Mouse (Mus musculus) limb, embryonic 13.5 days (tissue): ENCODE measurements around the gene Pbdc1. TPM values are rescaled to one million over a fixed set of nuclear protein-coding genes. Genes with fewer than 3 reads are reported as not detected.
"Not testable (repeated sequence)": the region's sequence is repeated elsewhere in the genome, so short reads cannot be mapped to it uniquely, and the experiment has no call there.

Experiments used
- ATAC-seq: fragments of 200-750 bp; cut with Nextera tagmentation; 2 replicates; pipeline ENCODE4 v1.8.0; 2017; ENCODE audit warnings: low read depth, moderate number of reproducible peaks, moderate TSS enrichment; ENCODE audit not compliant: low FRiP score
- H3K27ac ChIP-seq: fragments of 300-500 bp; sonication (generic); 2 replicates; pipeline ENCODE4 v1.5.1; 2015; ENCODE audit warnings: inconsistent platforms, mild to moderate bottlenecking, moderate library complexity
- H3K27me3 ChIP-seq: fragments of 300-500 bp; sonication (generic); 2 replicates; pipeline ENCODE4 v1.6.1; 2015; ENCODE audit warnings: mild to moderate bottlenecking, inconsistent platforms
- H3K36me3 ChIP-seq: fragments of 300-500 bp; sonication (generic); 2 replicates; pipeline ENCODE4 v1.6.1; 2015; ENCODE audit warnings: inconsistent platforms, mild to moderate bottlenecking, moderate library complexity
- H3K4me1 ChIP-seq: fragments of 300-500 bp; sonication (generic); 2 replicates; pipeline ENCODE4 v1.6.1; 2015; ENCODE audit warnings: inconsistent platforms
- H3K4me2 ChIP-seq: fragments of 300-500 bp; sonication (generic); replicated peaks from 2 replicates; pipeline ENCODE4 v1.6.1; 2015; ENCODE audit warnings: inconsistent platforms, mild to moderate bottlenecking, moderate library complexity
- H3K4me3 ChIP-seq: fragments of 300-500 bp; sonication (generic); 2 replicates; pipeline ENCODE4 v1.5.1; 2015; ENCODE audit warnings: moderate library complexity, mild to moderate bottlenecking, inconsistent platforms
- H3K9ac ChIP-seq: fragments of 300-500 bp; sonication (generic); 2 replicates; pipeline ENCODE4 v1.6.1; 2015; ENCODE audit warnings: mild to moderate bottlenecking, inconsistent platforms
- H3K9me3 ChIP-seq: fragments of 300-500 bp; sonication (generic); 2 replicates; pipeline ENCODE4 v1.6.1; 2016; ENCODE audit warnings: inconsistent platforms
- WGBS: fragments of 180-500 bp; shearing (Covaris S2); methylation state at CpG from one replicate; pipeline ENCODE4 v1.1.7; 2015; 5-methylcytosine and 5-hydroxymethylcytosine counted together
- polyA plus RNA-seq: library from polyadenylated mRNA; unstranded; fragments of >200 nt; fragmentation: Nextera tagmentation; extraction: Ambion mirVana; gene quantifications from 2 replicates; pipeline ENCODE4 v1.2.1, GENCODE M21; 2015

Pbdc1 gene
- 70.3 and 73.2 TPM in 2 replicates for polyA plus RNA-seq

DNA sequence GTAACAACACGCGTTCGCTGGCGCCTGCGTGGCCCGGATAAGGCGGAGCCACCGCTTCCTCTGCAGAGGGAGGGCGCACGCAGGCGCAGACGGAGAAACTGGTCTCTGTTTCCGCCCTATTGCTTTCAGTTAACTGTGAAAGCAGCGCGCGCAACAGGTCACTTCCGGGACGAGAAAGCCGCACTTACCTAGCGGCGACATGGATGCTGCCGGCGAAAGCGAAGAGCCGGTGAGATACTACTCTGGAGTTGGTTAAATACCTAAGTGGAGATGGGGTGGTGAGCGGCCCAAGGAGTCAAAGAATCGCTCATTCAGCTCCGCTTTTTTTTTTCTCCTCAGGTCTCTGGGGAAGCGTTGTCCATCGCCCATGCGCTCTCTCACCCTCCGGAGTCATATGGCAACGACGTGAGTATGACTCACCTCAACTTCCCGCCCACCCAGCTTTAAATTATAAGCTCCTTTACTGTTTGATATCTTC lies at the start of gene Pbdc1:
Gene Pbdc1 (plus strand): TSS at position 142 of the 478 bp plus-strand sequence.
- 3% methylated on average over 35 of the region's 35 CpGs for WGBS

DNA sequence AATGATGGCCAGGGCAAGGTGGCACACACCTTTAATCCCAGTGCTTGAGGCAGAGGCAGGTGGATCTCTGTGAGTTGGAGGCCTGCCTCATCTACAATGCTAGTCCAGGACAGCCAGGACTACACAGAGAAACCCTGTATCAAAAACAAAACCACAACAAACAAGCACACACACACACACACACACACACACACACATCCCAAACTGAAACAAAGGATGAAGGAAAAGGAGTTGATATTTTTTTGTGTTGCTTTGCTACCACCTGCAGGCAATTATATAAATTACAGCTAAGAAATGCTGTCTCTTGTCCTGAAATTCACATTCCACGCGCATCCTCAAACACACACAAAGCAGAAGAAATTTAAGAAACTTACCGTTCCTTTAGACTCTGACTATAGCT lies 41.9 kb upstream of the Pbdc1 start:
- Histone ChIP-seq H3K4me2 (no peak overlapping the region), H3K9ac (no peak overlapping the region), H3K4me3 (no peak overlapping the region), H3K36me3 (peaks cover 10% of the 10 kb centered on the region), H3K4me1 (no peaks in the 10 kb centered on the region), H3K27me3 (no peaks in the 10 kb centered on the region), H3K27ac (no peak overlapping the region), H3K9me3 (no peaks in the 10 kb centered on the region)
- ATAC-seq: no peak
- WGBS: 83% methylated on average over 3 of the region's 3 CpGs

More for the DNA sequence above, at the start of gene Pbdc1:
- Histone ChIP-seq H3K27ac (no peak within 1 kb of the TSS), H3K4me3 (peak within 1 kb of the TSS; percentile 56), H3K9me3 (no peaks in the 10 kb centered on the region), H3K4me2 (peak within 1 kb of the TSS; percentile 72), H3K4me1 (peaks cover 4% of the 10 kb centered on the region; the same call in 1 of the 2 replicates), H3K36me3 (no peaks in the 10 kb centered on the region; the same call in 1 of the 2 replicates), H3K27me3 (no peaks in the 10 kb centered on the region), H3K9ac (peak within 1 kb of the TSS; percentile 65)
- ATAC-seq: peak; percentile 99

DNA sequence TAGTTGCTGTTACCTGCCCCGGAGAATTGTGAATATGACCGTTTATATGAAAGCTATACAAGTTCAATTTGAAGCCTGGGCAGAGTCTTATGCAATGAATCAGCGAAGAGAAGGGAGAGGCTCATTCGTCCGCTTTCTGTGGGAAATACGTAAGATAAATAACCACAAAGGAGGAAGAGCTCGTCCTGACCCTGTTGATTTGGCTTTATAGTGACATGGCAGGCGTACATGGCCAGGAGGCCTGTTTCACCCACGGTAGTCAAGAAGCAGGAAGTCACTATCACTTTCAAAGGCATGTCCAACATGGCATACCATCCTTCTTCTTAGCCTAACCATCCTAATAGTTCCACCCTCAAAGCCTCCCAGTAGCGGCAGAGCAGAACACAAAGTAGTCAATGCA lies 15.3 kb upstream of the Pbdc1 start:
- ATAC-seq: no peak
- WGBS: 93% methylated on average over 10 of the region's 10 CpGs
- H3K4me2 ChIP-seq: no peak overlapping the region
- H3K27ac ChIP-seq: no peak overlapping the region
- H3K36me3 ChIP-seq: peaks cover 75% of the 10 kb centered on the region
- peaks cover 6% of the 10 kb centered on the region for H3K4me1 ChIP-seq
- no peak overlapping the region for H3K4me3 ChIP-seq
- no peaks in the 10 kb centered on the region for H3K27me3 ChIP-seq
- no peaks in the 10 kb centered on the region for H3K9me3 ChIP-seq
- no peak overlapping the region for H3K9ac ChIP-seq

DNA sequence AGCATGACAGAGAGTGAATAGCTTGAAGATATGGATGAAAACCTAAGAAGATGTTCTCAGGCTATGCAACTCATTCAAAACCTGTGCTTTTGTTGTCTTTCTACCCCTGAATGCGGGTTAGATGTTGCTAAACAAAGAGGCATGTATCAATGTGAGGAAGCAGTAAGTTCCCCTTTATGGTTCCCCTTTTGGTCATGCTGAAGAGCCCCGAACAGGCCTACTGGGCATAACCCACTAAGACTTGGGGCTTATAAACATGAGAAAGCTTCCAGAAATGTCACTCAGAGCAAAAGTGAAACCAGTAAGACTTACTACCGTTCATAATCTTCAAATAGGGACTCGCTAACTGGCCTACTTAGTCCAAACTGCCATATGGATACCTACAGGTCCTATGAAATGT lies 14.8 kb upstream of the Pbdc1 start:
- Histone ChIP-seq H3K27ac (no peak overlapping the region), H3K27me3 (no peaks in the 10 kb centered on the region), H3K36me3 (peaks cover 70% of the 10 kb centered on the region), H3K4me3 (no peak overlapping the region), H3K9me3 (no peaks in the 10 kb centered on the region), H3K9ac (no peak overlapping the region), H3K4me1 (peaks cover 6% of the 10 kb centered on the region), H3K4me2 (no peak overlapping the region)
- no peak for ATAC-seq
- 88% methylated on average over 4 of the region's 4 CpGs for WGBS

DNA sequence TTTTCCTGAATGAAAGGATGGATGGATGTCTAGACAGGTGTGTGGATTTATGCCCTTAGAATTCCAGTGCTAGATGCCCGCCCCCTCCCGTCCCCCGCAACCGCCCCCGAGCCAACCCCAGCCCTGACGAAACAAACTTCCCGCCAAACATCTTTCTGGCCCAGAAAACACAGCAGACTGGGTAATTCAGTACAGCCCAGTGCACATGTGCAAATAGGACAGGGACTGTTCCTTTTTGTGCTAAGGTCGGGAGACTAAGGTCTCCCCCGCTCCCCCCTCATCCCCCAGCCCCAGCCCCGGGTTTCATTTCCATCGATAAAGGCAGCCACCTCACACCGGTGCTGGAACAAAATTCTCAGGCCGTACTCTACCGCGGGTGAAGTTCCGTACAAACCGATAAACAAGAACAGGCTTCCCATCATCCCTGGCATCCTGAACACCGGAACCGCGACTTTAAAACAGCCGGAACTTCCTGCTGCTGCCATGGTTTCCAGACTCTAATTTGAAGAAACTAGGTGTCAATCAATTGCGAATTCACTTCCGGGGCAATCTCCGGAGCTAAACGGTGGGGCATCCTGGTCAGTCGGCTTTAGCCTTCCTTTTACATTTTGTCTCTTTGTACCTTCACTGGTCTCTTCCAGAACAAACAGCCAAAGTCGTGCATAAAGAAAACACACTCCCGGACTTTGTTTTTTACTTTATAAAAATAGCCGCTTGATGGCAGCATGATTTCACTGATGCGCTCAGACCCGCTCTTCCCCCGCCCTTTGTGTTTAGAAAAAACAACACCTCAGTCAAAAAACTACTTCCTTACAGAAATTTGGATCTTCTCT lies 9.7 kb upstream of the Pbdc1 start:
- Histone ChIP-seq H3K4me2 (peak overlapping the region; percentile 66), H3K27ac (no peak overlapping the region), H3K36me3 (peaks cover 27% of the 10 kb centered on the region), H3K9ac (peak overlapping the region; percentile 70), H3K4me1 (peaks cover 6% of the 10 kb centered on the region), H3K27me3 (no peaks in the 10 kb centered on the region), H3K9me3 (no peaks in the 10 kb centered on the region), H3K4me3 (peak overlapping the region; percentile 63)
- WGBS: under 1% methylated on average over 32 of the region's 32 CpGs
- ATAC-seq: peak; percentile 93

DNA sequence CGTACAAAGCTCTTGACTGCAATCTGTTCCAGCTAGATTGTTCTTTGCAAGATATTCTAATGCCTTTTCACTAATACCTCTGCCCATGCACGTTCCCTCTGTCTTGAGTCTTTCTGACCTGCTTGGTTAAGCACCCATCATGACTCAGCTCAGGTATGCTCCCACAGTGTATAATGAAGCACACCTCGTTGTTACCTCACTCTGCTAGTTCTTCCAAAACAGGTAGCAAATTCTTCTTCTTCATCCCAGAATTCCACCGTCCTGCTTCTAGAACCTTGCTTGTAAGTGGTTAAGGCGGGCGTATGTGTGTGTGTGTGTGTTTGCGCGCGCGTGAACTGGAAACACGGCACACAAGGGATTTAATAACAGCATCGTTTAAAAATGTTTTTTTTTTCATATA lies 405 bp upstream of the Pbdc1 start:
- peak overlapping the region; percentile 65 for H3K9ac ChIP-seq
- H3K27ac ChIP-seq: no peak overlapping the region
- WGBS: 5% methylated on average over 12 of the region's 12 CpGs
- H3K27me3 ChIP-seq: no peaks in the 10 kb centered on the region
- peak overlapping the region; percentile 72 for H3K4me2 ChIP-seq
- peak overlapping the region; percentile 56 for H3K4me3 ChIP-seq
- no peaks in the 10 kb centered on the region; the same call in 1 of the 2 replicates for H3K36me3 ChIP-seq
- H3K9me3 ChIP-seq: no peaks in the 10 kb centered on the region
- peaks cover 4% of the 10 kb centered on the region; the same call in 1 of the 2 replicates for H3K4me1 ChIP-seq
- ATAC-seq: peak; percentile 25; the same call in 1 of the 2 replicates

DNA sequence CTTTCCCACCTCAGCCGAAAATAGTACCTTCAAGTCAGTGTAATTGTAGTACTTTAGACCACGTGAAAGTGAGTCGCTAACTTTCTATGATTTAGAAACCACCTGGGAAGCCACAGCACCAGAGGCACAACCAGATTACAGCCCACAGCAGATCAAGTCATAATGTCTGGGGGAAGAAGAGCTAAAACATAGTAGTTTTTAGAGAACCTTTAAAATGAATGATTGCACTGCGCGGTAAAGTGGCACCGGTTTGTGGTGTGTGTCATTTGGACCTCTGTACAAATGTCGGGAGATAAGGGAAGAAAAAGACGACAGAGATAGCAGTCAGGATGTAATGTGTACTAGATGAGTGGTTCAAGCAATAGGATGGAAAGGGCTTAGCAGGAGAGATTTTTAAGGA lies 540 bp downstream of the Pbdc1 start:
- Histone ChIP-seq H3K4me3 (peak overlapping the region; percentile 56), H3K36me3 (no peaks in the 10 kb centered on the region; the same call in 1 of the 2 replicates), H3K27ac (no peak overlapping the region), H3K9ac (peak overlapping the region; percentile 63), H3K27me3 (no peaks in the 10 kb centered on the region), H3K4me2 (peak overlapping the region; percentile 72), H3K9me3 (no peaks in the 10 kb centered on the region), H3K4me1 (peaks cover 4% of the 10 kb centered on the region; the same call in 1 of the 2 replicates)
- WGBS: 6% methylated on average over 8 of the region's 8 CpGs
- ATAC-seq: no peak

DNA sequence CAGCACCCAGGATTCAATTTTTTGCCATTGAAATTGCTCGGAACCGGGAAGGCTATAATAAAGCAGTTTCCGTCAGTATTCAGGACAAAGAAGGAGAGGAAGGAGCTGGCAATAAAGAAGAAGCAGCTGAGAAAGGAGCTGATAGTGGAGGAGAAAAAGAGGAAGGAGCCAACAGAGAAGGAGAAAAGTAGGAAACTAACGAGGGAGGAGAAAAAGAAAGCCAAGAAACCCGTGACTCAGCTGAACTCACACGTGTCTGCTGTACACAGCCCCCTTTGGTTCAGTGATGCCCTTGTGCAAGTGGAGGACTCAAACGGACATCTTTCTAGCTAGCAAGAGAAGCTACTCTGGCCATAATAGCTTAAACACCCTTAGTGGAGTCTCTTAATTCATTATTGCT lies 3.5 kb downstream of the Pbdc1 start:
- H3K27me3 ChIP-seq, H3K4me3 ChIP-seq, H3K4me1 ChIP-seq, H3K4me2 ChIP-seq, ATAC-seq, H3K36me3 ChIP-seq, H3K9me3 ChIP-seq, H3K9ac ChIP-seq, H3K27ac ChIP-seq: not testable (repeated sequence)
- WGBS: 88% methylated on average over 7 of the region's 7 CpGs

DNA sequence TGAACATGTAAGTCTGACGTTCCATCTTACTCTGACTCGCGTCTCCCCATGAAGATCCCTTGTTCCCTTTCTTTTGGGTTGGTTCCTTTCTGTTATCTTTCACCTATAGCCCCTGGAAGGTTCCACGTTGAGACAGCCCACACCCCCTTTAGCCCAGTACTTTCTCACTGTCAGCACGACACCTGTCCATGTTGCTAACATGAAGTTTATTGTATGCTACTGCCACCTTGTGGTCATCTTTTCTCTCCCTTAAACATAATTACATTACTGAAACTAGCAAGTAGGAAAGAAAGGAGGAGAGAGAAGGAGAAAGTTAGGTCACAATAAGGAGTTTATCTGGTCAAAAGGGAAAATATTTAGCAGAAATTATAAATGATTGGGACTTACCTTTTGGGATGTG lies 24.6 kb downstream of the Pbdc1 start:
- Histone ChIP-seq H3K27me3 (no peaks in the 10 kb centered on the region), H3K4me1 (no peaks in the 10 kb centered on the region), H3K36me3 (peaks cover 8% of the 10 kb centered on the region), H3K9ac (no peak overlapping the region), H3K4me2 (no peak overlapping the region), H3K4me3 (no peak overlapping the region), H3K27ac (no peak overlapping the region), H3K9me3 (no peaks in the 10 kb centered on the region)
- 46% methylated on average over 5 of the region's 5 CpGs for WGBS
- no peak for ATAC-seq

DNA sequence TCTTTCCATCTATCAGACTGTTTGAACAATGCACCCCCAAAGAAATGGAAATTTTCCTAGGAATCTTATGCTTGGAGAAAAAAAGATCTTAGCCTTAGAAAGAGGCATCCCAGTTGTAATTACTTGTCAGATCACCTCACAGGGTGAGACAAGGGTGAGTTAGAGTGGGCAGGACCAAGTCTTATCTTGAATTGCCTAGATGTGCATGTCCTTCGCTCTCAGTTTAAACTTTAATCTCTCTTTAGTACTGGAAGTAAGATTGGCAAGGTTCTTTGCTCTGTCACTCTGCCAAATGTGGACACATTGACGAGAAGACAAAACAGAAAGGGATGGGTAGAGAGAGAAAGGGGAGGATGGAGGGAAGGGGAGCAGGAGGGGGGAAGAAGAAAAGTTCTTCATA lies 35.4 kb downstream of the Pbdc1 start:
- no peak for ATAC-seq
- Histone ChIP-seq H3K4me1 (no peaks in the 10 kb centered on the region), H3K36me3 (no peaks in the 10 kb centered on the region), H3K27ac (no peak overlapping the region), H3K9ac (no peak overlapping the region), H3K9me3 (no peaks in the 10 kb centered on the region), H3K27me3 (peaks cover 7% of the 10 kb centered on the region; the same call in 1 of the 2 replicates), H3K4me2 (no peak overlapping the region), H3K4me3 (no peak overlapping the region)
- WGBS: 94% methylated on average over 2 of the region's 2 CpGs

DNA sequence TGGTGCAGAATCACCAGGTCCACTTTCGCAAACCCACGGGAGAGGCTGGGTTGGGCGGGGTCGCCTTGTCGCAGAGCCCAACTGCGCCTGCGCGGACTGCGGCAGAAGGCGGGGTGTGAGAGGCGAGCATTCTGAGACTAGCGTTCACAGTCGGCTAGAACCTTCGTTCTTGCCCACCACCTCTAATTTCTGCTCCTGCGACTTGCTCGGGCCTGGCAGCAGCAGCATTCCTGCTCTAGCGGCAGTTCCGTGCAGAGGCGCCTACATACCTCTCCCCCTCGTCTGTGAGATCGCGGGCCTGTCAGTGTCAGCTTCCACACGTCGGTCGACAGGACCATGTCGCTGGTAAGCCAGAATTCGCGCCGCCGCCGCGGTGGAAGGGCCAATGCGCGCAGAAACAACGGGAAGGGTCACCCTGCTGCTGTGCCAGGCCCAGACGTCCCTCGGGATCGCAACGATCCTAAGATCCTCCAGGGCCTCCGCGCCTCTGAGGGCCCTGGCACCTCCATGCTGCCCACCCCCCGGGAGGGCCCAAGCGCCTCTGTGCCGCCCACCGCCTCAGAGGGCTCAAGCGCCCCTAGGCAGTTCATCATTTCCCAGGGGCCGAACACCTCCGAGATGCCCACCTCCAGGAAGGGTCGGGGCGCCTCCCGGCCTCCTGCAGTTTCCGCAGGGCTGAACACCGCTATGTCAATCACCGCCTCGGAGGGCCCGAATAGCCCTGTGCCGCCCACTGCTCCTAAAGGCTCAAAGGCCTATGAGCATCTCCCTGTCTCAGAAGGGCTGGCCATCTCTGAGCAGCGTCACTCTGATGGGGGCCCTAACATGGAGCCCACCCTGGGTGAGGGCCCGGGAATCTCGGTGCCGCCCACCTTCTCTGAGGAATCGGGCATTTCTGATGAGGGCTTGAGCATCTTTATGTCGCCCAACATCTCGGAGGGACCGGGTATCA lies 41.0 kb downstream of the Pbdc1 start, which contains the start of gene Magee1:
Gene Magee1 (plus strand): TSS at position 104 of the 952 bp plus-strand sequence.
- peak within 1 kb of the TSS; percentile 63 for H3K4me3 ChIP-seq
- 0 out of 2 replicates have a peak, but pooled peaks cover 5% of the 10 kb centered on the region for H3K4me1 ChIP-seq
- WGBS: 11% methylated on average over 65 of the region's 65 CpGs
- H3K9me3 ChIP-seq: no peaks in the 10 kb centered on the region
- H3K9ac ChIP-seq: peak within 1 kb of the TSS; percentile 77
- H3K4me2 ChIP-seq: peak within 1 kb of the TSS; percentile 73
- H3K36me3 ChIP-seq: no peaks in the 10 kb centered on the region
- no peak within 1 kb of the TSS for H3K27ac ChIP-seq
- peak; percentile 66 for ATAC-seq
- H3K27me3 ChIP-seq: peaks cover 34% of the 10 kb centered on the region
